Mouse (Mus musculus) megakaryocyte, embryonic 14.5 days (primary cell): Measurements from ENCODE around the gene Map2k5.

Source experiments
- FLI1 ChIP-seq: IDR thresholded peaks from 2 replicates; pipeline ENCODE4 v1.6.1; 2012; ENCODE audit warnings: low read length, inconsistent platforms, mixed read lengths
- GATA1 ChIP-seq: IDR thresholded peaks from 3 replicates; pipeline ENCODE4 v1.6.1; 2012; ENCODE audit warnings: mixed read lengths, low read length, inconsistent platforms, borderline replicate concordance

GRCm38 (mm10) chr9:63137615-63137915 lies 240.1 kb downstream of the Map2k5 start:
- no peak for TF ChIP-seq FLI1
- TF ChIP-seq GATA1 = no peak
